In genomic region chr6:88445661-88446060, GRCm38 (mm10) we compare ENCODE assay signal across 8 mouse cellular contexts. TPM values are rescaled to one million over a fixed set of nuclear protein-coding genes. Genes with fewer than 3 reads are reported as not detected.
DNase-seq lines count a peak whose midpoint lies in the region; ATAC-seq and TF ChIP-seq lines count a peak whose summit lies in the region.

No protein-coding gene starts in this region.

- no peak for TF ChIP-seq CTCF in MEL (IDR thresholded peaks at IDR 0.05 in 2 of 3, conservative IDR thresholded peaks at IDR 0.05 in 1 of 3; ENCODE audit: control insufficient read depth in 1 of 3, insufficient read depth in 1 of 3, low read depth in 2 of 3, low read length in 3 of 3, poor library complexity in 1 of 3, severe bottlenecking in 1 of 3)

- H3K9me3 ChIP-seq in heart, embryonic 16.5 days (replicated peaks; ENCODE audit: control insufficient read depth, low read length) = no peaks in the 10 kb centered on the region
- H3K9me3 ChIP-seq in MEL (replicated peaks; ENCODE audit: insufficient read depth, low read length) = no peaks in the 10 kb centered on the region
- no peaks in the 10 kb centered on the region for H3K9me3 ChIP-seq in hindbrain, embryonic 13.5 days
- no peaks in the 10 kb centered on the region for H3K9me3 ChIP-seq in midbrain, embryonic 15.5 days

- TF ChIP-seq POLR2A in MEL (IDR thresholded peaks at IDR 0.05; ENCODE audit: control insufficient read depth in 1 of 2, insufficient read depth in 1 of 2, low read depth in 1 of 2, low read length in 2 of 2, poor library complexity in 1 of 2) = no peak

- no peaks in the 10 kb centered on the region for H3K27me3 ChIP-seq in heart, embryonic 16.5 days (ENCODE audit: control insufficient read depth, insufficient read depth, low read length)
- H3K27me3 ChIP-seq in MEL (ENCODE audit: control insufficient read depth in 1 of 2, insufficient read depth in 2 of 2, low read length in 2 of 2) = peaks cover 0 to 1% of the 10 kb centered on the region in 2 experiments; a peak in 1 of 4 replicates
- 0 out of 2 replicates have a peak, but pooled peaks cover 11% of the 10 kb centered on the region for H3K27me3 ChIP-seq in hindbrain, embryonic 13.5 days
- H3K27me3 ChIP-seq in midbrain, embryonic 15.5 days (replicated peaks) = 0 out of 2 replicates have a peak, but pooled peaks cover 3% of the 10 kb centered on the region

- ATAC-seq in heart, embryonic 16.5 days (replicated peaks; ENCODE audit: extremely low read depth, insufficient read depth, low FRiP score) = no peak
- ATAC-seq in hindbrain, embryonic 13.5 days (ENCODE audit: low FRiP score) = no peak
- ATAC-seq in midbrain, embryonic 15.5 days (replicated peaks) = no peak

- H3K79me2 ChIP-seq in MEL (ENCODE audit: control insufficient read depth, insufficient read depth, low read length, poor library complexity) = peaks cover 16% of the 10 kb centered on the region

- TF ChIP-seq RAD21 in MEL (IDR thresholded peaks at IDR 0.05; ENCODE audit: low read depth, low read length) = no peak

- no peak for DNase-seq in heart, postnatal 36 days
- peak; percentile 66 for DNase-seq in MEL (ENCODE audit: low read depth, low spot score)
- no peak for DNase-seq in cerebellum, adult 11-12 months
- no peak for DNase-seq in urinary bladder, postnatal 36 days (ENCODE audit: low spot score in 2 of 2)
- no peak for DNase-seq in left cerebral cortex, postnatal 4 days

- 9% methylated on average over 5 of the region's 5 CpGs for WGBS in heart, embryonic 16.5 days
- 15% methylated on average over 5 of the region's 5 CpGs for WGBS in hindbrain, embryonic 13.5 days
- 13% methylated on average over 5 of the region's 5 CpGs for WGBS in midbrain, embryonic 15.5 days

- TF ChIP-seq EP300 in MEL (IDR thresholded peaks at IDR 0.05; ENCODE audit: low read depth in 1 of 2, low read length in 2 of 2) = no peak

- H3K4me2 ChIP-seq in heart, embryonic 16.5 days (ENCODE audit: low read depth, low read length) = peak overlapping the region; percentile 92
- H3K4me2 ChIP-seq in hindbrain, embryonic 13.5 days = peak overlapping the region; percentile 68
- H3K4me2 ChIP-seq in midbrain, embryonic 15.5 days = peak overlapping the region; percentile 81

- H3K4me3 ChIP-seq in heart, embryonic 16.5 days (ENCODE audit: low read length) = peak overlapping the region; percentile 95
- H3K4me3 ChIP-seq in MEL (ENCODE audit: control insufficient read depth in 1 of 2, insufficient read depth in 1 of 2, low read depth in 2 of 2, low read length in 2 of 2) = peak overlapping the region; percentile 85 to 86
- peak overlapping the region; percentile 87 for H3K4me3 ChIP-seq in hindbrain, embryonic 13.5 days
- peak overlapping the region; percentile 85 for H3K4me3 ChIP-seq in midbrain, embryonic 15.5 days

- H3K36me3 ChIP-seq in heart, embryonic 16.5 days (ENCODE audit: control insufficient read depth, insufficient read depth) = no peaks in the 10 kb centered on the region
- H3K36me3 ChIP-seq in MEL (ENCODE audit: control insufficient read depth in 1 of 2, insufficient read depth in 2 of 2, low read length in 2 of 2) = peaks cover 1 to 22% of the 10 kb centered on the region in 2 experiments; a peak in 2 of 4 replicates
- no peaks in the 10 kb centered on the region for H3K36me3 ChIP-seq in hindbrain, embryonic 13.5 days
- H3K36me3 ChIP-seq in midbrain, embryonic 15.5 days (replicated peaks) = no peaks in the 10 kb centered on the region

- intact Hi-C loops in heart, postnatal 36 days (cut with DNase I) = loop anchor here (1.0 kb wide), 1 partner anchor 20 kb away; the partner anchor contains the start of gene Ruvbl1
- intact Hi-C loops in left cerebral cortex, postnatal 4 days (cut with DNase I) = no loop called here

- H3K4me1 ChIP-seq in heart, embryonic 16.5 days (ENCODE audit: control insufficient read depth, insufficient read depth, low read length) = peaks cover 6% of the 10 kb centered on the region; the same call in 1 of the 2 replicates
- H3K4me1 ChIP-seq in MEL (ENCODE audit: control insufficient read depth in 1 of 2, insufficient read depth in 2 of 2, low read length in 2 of 2) = peaks cover 0 to 21% of the 10 kb centered on the region in 2 experiments; a peak in 3 of 4 replicates
- H3K4me1 ChIP-seq in hindbrain, embryonic 13.5 days (replicated peaks) = peaks cover 26% of the 10 kb centered on the region
- peaks cover 15% of the 10 kb centered on the region for H3K4me1 ChIP-seq in midbrain, embryonic 15.5 days

- H3K9ac ChIP-seq in heart, embryonic 16.5 days (ENCODE audit: low read length) = peak overlapping the region; percentile 97
- peak overlapping the region; percentile 82 for H3K9ac ChIP-seq in MEL (ENCODE audit: control insufficient read depth, low read depth, low read length, poor library complexity, severe bottlenecking)
- H3K9ac ChIP-seq in hindbrain, embryonic 13.5 days = peak overlapping the region; percentile 93
- peak overlapping the region; percentile 84 for H3K9ac ChIP-seq in midbrain, embryonic 15.5 days

- H3K27ac ChIP-seq in heart, embryonic 16.5 days (ENCODE audit: low read length) = no peak overlapping the region
- peak overlapping the region; percentile 43 for H3K27ac ChIP-seq in MEL (ENCODE audit: control insufficient read depth, low read depth, low read length)
- H3K27ac ChIP-seq in hindbrain, embryonic 13.5 days = no peak overlapping the region
- H3K27ac ChIP-seq in midbrain, embryonic 15.5 days = no peak overlapping the region

TF ChIP-seq in MEL, 35 proteins besides CTCF, POLR2A, EP300 and RAD21:
- peak; percentile 36; the same call in 1 of the 2 replicates for TF ChIP-seq GATA1 (IDR thresholded peaks at IDR 0.05; ENCODE audit: low read depth, low read length)
- no peak for TF ChIP-seq POLR2AphosphoS2 (IDR thresholded peaks at IDR 0.05; ENCODE audit: low read length)
- TF ChIP-seq ETS1 (IDR thresholded peaks at IDR 0.05; ENCODE audit: low read depth, low read length) = no peak
- no peak for TF ChIP-seq MYB (IDR thresholded peaks at IDR 0.05; ENCODE audit: low read depth, low read length)
- TF ChIP-seq ZMIZ1 (IDR thresholded peaks at IDR 0.05; ENCODE audit: low read depth, low read length) = no peak
- no peak for TF ChIP-seq USF1 (IDR thresholded peaks at IDR 0.05; ENCODE audit: low read depth, low read length)
- peak; percentile 75 for TF ChIP-seq ZNF384 (IDR thresholded peaks at IDR 0.05; ENCODE audit: low read depth, low read length)
- TF ChIP-seq NELFE (IDR thresholded peaks at IDR 0.05; ENCODE audit: low read depth, low read length) = no peak
- TF ChIP-seq CHD2 (IDR thresholded peaks at IDR 0.05; ENCODE audit: low read length) = no peak
- no peak for TF ChIP-seq MXI1 (IDR thresholded peaks at IDR 0.05; ENCODE audit: low read depth, low read length)
- no peak for TF ChIP-seq GABPA (IDR thresholded peaks at IDR 0.05; ENCODE audit: low read depth, low read length)
- no peak for TF ChIP-seq MAZ (IDR thresholded peaks at IDR 0.05; ENCODE audit: low read depth, low read length)
- TF ChIP-seq TAL1 (IDR thresholded peaks at IDR 0.05; ENCODE audit: low read length) = no peak
- no peak for TF ChIP-seq MAX (IDR thresholded peaks at IDR 0.05; ENCODE audit: low read length)
- TF ChIP-seq SMC3 (IDR thresholded peaks at IDR 0.05; ENCODE audit: low read depth, low read length) = no peak
- TF ChIP-seq MYC (IDR thresholded peaks at IDR 0.05; ENCODE audit: low read depth, low read length) = no peak

RNA-seq across cellular contexts. Expression of gene Eefsec, which starts 0.7 kb away (rescaled TPM):
- 17.7 and 19.8 TPM in 2 replicates for polyA plus RNA-seq in heart, embryonic 16.5 days (2015; fragmentation: Nextera tagmentation; extraction: Ambion mirVana)
- total RNA-seq in heart, postnatal 36 days (2021) = 1 to 10 TPM; 6.6 to 8.7 TPM
- 26.2 and 27.5 TPM in 2 replicates for total RNA-seq in MEL (2012; rRNA removed)
- polyA plus RNA-seq in MEL (2012; ENCODE audit: insufficient read depth in 1 of 2, insufficient read length in 2 of 2, low read depth in 1 of 2, low replicate concordance in 2 of 2, missing spikeins in 1 of 2) = 100 to 1,000 TPM in 1 of 2 experiments, 10 to 100 TPM in 1; 40.7 to 378 TPM
- 25.2 and 27.4 TPM in 2 replicates for polyA plus RNA-seq in hindbrain, embryonic 13.5 days (2015; fragmentation: Nextera tagmentation; extraction: Ambion mirVana)
- 28.0 and 31.3 TPM in 2 replicates for polyA plus RNA-seq in midbrain, embryonic 15.5 days (2015; fragmentation: Nextera tagmentation; extraction: Ambion mirVana)
- total RNA-seq in left cerebral cortex, postnatal 4 days (2021) = 10 to 100 TPM; 23.3 to 24.0 TPM

RNA-seq across cellular contexts. Expression of gene Ruvbl1, which starts 19.5 kb away (rescaled TPM):
- 80.8 and 90.5 TPM in 2 replicates for polyA plus RNA-seq in heart, embryonic 16.5 days (2015; fragmentation: Nextera tagmentation; extraction: Ambion mirVana)
- 10 to 100 TPM; 15.8 to 18.1 TPM for total RNA-seq in heart, postnatal 36 days (2021)
- total RNA-seq in MEL (2012; rRNA removed) = 232 and 240 TPM in 2 replicates
- polyA plus RNA-seq in MEL (2012; ENCODE audit: insufficient read depth in 1 of 2, insufficient read length in 2 of 2, low read depth in 1 of 2, low replicate concordance in 2 of 2, missing spikeins in 1 of 2) = 100 to 1,000 TPM; 146 to 238 TPM
- 93.7 and 95.4 TPM in 2 replicates for polyA plus RNA-seq in hindbrain, embryonic 13.5 days (2015; fragmentation: Nextera tagmentation; extraction: Ambion mirVana)
- polyA plus RNA-seq in midbrain, embryonic 15.5 days (2015; fragmentation: Nextera tagmentation; extraction: Ambion mirVana) = 95.6 and 101 TPM in 2 replicates
- 10 to 100 TPM; 41.2 to 46.3 TPM for total RNA-seq in left cerebral cortex, postnatal 4 days (2021)
